Comparison of ENCODE assay signal across 20 mouse cellular contexts in genomic region chr12:80125316-80125715, GRCm38 (mm10).
"Had no signal": no experiment of that assay in that cellular context is flagged by ENCODE, and none has a peak within 500 bp of the region (broad histone marks: within the 10 kb centered on the region; RNA-seq: fewer than 3 reads in every experiment).

No protein-coding gene starts in this region.

- H3K9me3 ChIP-seq: midbrain, embryonic 12.5 days; neural tube, embryonic 13.5 days; neural tube, embryonic 15.5 days; stomach, embryonic 15.5 days had no signal

- H3K9ac ChIP-seq: liver, embryonic 14.5 days; lung, embryonic 14.5 days; midbrain, embryonic 12.5 days; neural tube, embryonic 13.5 days; neural tube, embryonic 15.5 days; stomach, embryonic 15.5 days had no signal

- H3K27me3 ChIP-seq: midbrain, embryonic 12.5 days; neural tube, embryonic 13.5 days; neural tube, embryonic 15.5 days; stomach, embryonic 15.5 days had no signal

- ATAC-seq: lung, postnatal 0 days; midbrain, embryonic 16.5 days had no signal

- H3K27ac ChIP-seq: liver, embryonic 14.5 days; midbrain, embryonic 10.5 days; midbrain, embryonic 12.5 days; neural tube, embryonic 13.5 days; neural tube, embryonic 15.5 days had no signal

- DNase-seq: lung, adult 18-20 months; lung, embryonic 14.5 days; lung, postnatal 14 days; midbrain, embryonic 14.5 days; retina, postnatal 1 day; right cerebral cortex, adult 18-20 months; right cerebral cortex, postnatal 25 days; right cerebral cortex, postnatal 4 days; spleen, adult 18-20 months; thymus, adult 2 months; thymus, postnatal 25 days had no signal

- H3K4me2 ChIP-seq: lung, embryonic 14.5 days; midbrain, embryonic 12.5 days; neural tube, embryonic 13.5 days; neural tube, embryonic 15.5 days; stomach, embryonic 15.5 days had no signal

- H3K4me3 ChIP-seq: midbrain, embryonic 10.5 days; midbrain, embryonic 12.5 days; myocyte; neural tube, embryonic 13.5 days; neural tube, embryonic 15.5 days; stomach, embryonic 15.5 days had no signal
